Mouse (Mus musculus) lung, adult 2 months (tissue): Measurements from ENCODE around the gene Hexim1.

Source experiments
- CTCF ChIP-seq: fragments of 200-500 bp; IDR thresholded peaks from 2 replicates; pipeline ENCODE4 v1.5.1; 2011; ENCODE audit warnings: mild to moderate bottlenecking, low read length, control low read depth; ENCODE audit not compliant: insufficient read depth
- POLR2A ChIP-seq: fragments of 200-500 bp; IDR thresholded peaks from 2 replicates; pipeline ENCODE4 v1.6.1; 2011; ENCODE audit warnings: low read depth, mild to moderate bottlenecking, control low read depth, low read length, borderline replicate concordance; ENCODE audit errors: extremely low read depth

DNA sequence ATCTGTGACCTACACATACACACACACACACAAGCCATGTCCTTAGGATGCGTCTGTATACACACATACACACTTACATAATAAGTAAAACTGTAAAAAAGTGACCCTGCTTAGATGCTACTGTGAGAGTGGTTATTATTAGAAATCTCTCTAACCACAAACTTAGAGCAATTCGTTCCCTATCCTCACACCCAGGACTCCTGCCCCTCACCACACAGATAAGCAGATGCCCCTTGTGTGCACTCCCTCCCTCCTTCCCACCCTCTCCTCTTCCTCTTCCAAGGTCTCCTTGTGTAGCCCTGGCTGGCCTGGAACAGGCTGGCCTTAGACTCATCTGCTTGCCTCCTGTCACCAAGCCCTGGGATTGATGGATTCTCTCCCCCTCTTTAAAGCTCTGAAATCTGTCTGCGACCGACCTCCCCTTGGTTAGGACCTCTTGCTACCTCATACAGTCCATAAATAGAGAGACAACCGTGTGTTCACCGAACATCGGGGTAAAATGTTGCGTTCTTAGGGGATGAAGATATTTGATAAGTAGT, 20.1 kb downstream of the Hexim1 start:
- TF ChIP-seq POLR2A = no peak
- no peak for TF ChIP-seq CTCF
